Mouse (Mus musculus) B cell, adult 2 months (primary cell): Measurements from ENCODE around the gene Trim44.

Source experiments
- DNase-seq, 2 experiments: peaks; one replicate each; pipeline ENCODE4 v3.0.0; 2022

Trim44 gene

DNA sequence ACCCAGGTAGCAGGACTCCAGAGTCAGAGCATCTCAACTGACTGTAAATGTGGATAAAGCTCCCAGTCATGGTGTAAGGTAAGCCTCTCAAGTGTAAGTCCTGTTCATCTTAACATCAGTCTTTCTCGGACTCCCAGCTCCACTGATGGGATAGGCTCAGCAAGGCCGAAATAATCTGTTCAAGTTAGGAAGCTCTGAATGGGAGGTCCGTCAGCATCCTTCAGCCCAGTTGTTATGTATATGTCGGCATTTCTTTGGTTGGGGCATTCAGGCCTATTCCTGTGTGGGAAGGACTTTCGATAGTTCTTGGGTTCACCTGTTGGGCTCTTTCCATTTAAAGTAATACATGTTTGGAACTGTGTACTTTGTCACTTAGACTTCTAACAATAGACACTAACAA is 3.6 kb downstream of the Trim44 start:
- DNase-seq = no peak

DNA sequence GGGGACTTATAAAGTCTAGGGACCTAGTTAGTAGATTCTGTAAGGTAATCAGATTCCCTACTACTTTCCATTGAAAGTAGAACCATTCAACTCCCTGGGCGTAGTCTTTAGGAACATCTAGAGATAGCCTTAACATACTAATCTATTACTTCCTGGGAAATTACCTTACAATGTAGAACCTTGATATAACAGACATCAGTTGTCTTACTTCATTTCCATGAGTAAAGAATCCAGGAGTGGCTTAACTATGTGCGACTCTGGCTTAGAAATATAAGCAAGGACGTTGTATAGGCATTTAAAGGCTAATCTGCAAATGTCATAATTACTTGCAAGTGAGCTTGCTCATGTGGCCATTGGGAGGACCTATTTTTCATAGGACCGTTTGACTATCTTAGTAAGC is 4.3 kb downstream of the Trim44 start:
- no peak for DNase-seq

DNA sequence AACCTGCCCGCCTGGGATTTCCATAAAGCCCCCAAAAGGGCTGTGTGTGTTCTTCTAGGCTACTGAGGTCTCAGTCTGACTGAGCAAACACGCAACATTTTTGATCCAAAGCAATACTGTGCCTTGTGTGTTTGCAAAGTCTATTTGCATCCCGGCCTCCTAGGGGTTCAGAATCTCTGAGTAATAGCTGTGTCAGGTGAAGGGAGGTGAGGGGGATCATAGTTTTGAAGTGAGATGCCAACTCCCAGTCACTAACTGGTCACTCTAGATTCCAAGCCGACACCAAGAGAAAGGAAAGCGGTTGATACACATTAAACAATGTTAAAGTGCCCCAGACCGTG is 6.3 kb downstream of the Trim44 start:
- no peak for DNase-seq

DNA sequence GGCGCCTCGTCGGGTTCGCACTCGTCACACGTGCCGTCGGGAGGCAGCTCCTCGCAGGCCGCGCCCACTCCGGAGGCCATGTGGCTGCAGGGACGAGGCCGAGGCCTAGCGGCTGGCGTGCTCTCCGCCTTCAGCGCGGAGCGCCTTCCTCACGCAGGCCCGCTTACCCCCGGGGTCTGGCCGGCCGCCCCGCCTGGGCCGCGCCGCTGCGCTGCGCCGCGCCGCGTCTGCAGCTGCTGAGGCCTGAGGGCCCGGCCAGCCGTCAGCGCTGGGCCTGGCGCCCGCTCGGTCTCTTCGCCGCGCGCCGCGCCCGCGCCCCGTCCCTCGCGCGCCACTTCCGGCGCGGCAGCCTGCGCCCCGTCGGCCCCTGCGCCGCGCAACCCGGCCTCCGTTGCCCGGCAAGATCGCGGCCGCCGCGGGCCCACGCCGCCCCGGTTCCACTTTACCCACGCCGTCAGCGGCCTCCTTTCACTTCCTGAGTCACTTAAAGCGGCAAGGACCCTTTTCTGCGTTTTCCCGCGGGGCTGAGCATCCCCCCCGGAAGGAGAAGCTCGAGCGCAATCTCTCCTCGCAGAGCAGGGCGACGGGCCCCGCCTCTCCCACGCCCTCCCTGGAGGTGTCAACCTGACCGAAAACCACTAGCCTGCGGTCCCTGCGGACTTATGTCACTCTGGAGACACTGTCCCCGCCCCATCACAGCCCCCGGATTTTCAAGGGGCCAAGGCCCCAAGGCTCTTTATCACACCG is 6.8 kb downstream of the Trim44 start:
- peak; percentile 83 to 84 for DNase-seq

DNA sequence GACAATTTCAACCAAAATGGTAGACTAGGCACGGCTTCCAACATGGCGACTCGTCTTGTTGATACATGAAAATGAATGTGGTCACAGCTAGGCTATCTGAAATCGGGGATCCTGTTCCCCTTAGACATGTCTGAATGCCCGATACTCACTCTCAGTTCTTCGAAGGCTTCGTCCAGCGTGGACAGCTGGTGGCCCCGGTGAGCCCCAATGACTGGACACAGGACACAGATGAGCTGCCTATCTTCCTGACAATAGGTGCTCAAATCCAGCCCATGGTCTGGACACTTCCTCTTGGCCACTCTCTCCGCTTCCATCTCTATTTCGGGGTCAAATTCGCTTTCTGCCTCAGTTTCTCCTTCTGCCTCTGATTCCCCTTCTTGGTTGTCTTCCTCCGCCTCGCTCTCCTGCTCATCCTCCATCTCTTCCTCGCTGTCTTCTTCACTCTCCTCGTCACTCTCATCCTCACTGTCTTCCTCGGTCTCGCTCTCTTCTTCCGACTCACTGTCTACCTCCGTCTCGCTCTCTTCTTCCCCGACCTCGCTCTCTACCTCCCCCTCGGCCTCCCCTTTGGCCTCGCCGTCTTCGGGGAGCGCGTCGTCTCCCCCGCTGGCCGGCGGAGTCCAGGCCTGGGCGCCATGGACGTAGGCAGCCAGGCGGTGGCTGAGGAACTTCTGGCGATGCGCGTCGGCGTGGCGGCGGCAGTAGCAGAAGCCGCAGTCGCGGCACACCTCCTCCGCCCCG is 7.6 kb downstream of the Trim44 start:
- DNase-seq = peak; percentile 6 to 16

DNA sequence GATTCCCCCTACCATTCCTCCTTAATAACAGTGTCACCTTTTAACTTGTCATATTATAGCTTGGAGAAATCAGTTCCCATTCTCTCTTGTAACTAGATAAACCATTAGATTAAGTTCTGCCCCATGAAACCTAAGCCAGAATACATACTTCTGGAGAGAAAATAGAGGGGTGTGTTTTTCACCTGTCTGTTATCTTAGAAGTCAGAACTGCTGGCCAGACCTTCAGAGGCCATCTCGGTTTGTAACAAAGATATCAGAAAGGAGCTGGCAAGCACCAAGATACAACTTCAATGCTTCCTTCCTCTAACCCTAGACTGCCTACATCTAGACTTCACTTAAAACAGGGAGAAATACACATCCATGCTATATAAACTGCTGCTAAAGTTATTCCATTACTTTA is 11.1 kb downstream of the Trim44 start:
- no peak for DNase-seq

DNA sequence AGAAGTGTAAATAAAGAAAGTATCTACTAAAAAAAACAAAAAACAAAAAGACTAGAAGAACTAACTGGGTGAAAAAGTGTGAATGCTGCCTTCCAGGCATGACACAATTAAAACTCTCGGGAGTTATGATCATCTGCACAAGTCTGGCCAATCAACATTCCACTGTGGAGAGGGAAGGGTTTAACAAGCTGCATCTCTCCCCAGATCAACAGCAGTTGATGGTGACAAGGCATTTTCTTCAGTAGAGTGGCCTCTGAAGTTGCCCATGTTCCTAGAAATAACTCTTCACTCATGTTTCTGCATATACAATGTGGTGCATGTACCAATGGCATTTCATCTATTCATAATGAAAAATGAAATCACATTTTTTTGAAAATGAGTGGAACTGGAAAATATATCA is 14.2 kb downstream of the Trim44 start:
- no peak for DNase-seq

DNA sequence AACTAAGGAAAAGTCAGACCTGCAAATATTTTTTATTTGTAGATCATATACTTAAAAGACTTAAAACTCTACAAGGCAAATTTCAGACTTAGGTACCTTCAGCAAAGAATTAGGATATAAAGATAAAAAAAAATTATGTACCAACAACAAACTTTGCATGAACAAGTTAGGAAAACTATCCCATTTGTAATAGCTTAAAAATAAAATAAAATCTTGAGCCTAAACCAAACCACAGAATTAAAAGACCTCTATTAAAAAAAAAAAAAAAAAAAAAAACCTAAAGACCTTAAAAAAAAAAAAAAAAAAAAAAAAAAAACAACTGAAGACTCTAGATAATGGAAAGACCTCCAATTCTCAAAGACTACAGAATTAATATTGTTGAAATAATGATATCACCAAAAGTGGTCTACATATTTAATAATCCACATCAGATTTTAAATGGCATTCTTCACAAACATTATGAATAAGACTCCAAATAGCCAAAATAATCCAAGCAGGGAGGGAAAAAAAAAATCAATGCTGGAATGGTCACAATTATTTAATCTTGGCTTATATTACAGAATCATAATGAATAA is 22.2 kb downstream of the Trim44 start:
- DNase-seq = no peak

DNA sequence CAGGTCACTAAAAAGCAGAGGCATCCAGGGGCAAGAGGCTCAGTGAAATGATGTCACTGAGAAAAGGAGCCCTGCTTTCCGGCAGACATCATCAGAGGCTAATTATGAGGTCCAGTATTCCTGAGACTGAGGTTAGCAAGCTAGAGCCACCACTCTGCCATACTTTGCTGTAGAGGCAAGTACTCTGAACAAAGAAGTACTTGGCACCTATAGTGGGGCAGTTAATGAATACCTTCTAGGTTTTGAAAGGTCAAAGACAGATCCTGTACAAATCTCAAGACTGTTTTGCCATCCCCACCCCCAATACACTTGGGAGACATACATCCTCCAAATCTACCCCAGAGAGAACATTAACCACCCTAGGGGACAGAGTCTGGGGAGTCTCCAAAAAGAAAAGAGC is 23.1 kb downstream of the Trim44 start:
- no peak for DNase-seq

DNA sequence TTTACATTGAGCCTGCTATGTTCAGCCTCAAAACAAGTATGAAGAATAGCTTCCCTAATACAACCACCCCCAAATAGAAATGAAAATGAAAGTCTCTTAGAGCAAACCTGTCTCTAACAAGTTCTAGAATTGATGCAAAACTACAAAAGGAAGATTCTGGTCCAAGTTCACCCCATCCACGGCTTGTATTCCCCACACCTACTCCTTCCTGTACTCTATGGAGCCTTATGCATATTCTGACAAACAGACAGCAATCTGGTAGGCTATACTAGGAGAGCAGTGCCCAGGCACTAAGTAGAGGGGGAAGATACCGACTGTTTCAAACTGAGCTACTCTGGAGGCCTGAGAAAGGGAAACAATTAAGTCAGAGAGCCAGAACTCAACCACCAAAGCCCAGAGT is 23.6 kb downstream of the Trim44 start:
- DNase-seq = peak in 1 of 2 experiments; percentile 37

DNA sequence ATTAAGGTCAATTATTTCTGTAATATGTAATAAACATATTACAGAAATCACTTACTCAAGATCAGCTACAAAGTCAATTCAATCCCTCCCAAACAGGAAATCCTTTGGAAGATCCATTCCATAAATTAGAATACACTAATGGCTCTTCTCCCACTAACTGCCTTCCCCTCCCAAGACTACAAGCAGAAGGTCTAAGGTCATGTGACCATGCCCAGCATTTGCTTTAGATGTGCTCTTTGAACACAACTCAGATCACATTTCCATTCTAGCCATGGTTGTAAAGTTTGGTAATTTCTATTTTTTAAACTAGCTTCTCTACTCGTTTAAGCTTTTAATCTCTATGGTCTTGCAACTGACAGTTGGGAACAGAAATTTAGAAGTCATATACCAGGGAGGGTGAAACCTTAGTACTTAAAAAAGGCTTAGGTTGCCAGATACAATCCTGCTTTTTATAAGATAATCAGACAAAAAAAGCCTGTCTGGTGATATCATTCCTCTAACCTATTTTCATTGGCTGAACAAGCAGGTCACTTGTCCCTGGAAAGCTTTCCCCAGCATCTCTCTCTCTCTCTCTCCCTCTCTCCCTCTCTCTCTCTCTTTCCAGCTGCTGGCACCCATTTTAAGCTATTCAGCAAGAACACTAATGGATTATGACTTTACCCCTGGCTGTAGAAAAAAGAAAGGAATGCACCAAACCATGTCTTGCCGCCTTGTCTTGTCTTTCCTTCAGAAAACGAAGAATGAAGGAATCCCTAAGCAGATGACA is 24.4 kb downstream of the Trim44 start:
- DNase-seq = no peak

DNA sequence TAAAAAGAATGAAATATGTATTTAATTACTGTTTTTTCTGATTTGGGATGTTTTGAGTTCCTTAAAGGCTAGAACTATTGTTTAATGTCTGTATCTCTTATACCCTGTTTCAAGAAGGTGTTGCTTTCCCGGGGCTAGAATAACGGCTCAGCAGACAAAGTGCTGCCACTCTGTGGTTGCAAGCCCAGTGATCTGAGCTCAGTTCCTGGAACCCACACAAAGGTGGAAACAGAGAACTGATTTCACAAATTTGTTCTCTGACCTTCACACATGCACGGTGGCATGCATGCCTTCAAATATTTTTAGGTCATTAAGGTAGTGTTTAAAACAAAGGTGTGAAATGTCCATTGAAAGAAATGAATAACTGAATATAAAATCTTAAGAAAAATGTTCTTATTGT is 25.1 kb downstream of the Trim44 start:
- peak in 1 of 2 experiments; percentile 27 for DNase-seq

DNA sequence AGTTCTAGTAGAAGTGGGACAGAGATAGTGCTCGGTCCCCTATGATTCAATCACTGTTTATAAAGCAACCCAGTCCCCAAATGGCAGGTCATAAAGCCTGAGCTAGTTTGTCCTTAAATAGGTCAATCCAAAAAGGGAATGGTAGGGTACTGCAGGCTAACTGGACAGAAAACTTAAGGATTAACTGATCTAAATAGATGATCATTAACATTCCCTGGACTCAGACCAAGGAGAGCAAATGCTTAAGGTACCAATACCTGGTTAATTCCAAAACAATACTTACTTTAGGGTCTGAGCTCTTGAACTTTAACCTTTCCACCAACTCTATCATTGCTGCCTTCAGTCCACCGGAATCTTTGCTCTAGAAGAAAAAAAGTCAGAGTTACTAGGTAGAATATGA is 27.0 kb downstream of the Trim44 start:
- no peak for DNase-seq

DNA sequence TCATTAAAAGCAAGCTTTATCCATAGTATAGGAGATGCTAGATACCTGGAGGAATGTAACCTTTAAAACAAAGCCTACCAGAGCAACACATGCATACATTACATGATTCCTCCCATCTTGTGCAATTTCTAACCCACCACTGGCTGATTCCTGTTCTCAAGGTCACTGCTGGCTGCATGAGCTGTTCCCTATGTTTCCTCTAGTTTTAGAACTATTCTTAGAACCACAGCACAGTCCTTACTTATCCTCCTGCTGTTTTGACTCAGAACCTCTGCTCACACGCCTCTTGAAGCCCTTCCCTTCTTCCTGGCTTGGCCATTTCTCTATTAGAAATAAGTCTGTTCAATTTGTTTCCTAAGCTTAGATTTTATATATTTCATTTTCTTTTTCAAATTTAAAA is 28.7 kb downstream of the Trim44 start:
- DNase-seq = no peak

DNA sequence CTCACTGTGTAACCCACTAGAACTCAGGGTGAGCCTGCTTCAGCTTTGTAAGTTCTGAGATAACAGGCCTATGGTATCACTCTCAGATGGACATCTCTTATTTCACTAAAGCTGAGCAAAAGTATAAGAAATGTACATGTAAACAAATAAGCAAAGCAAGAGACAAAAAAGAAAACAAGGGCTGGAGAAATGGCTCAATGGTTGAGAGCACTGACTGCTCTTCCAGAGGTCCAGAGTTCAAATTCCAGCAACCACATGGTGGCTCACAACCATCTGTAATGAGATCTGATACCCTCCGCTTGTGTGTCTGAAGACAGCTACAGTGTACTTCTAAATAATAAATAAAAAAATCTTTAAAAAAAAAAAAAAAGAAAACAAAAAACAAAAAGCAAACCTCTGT is 29.2 kb downstream of the Trim44 start:
- DNase-seq = no peak

DNA sequence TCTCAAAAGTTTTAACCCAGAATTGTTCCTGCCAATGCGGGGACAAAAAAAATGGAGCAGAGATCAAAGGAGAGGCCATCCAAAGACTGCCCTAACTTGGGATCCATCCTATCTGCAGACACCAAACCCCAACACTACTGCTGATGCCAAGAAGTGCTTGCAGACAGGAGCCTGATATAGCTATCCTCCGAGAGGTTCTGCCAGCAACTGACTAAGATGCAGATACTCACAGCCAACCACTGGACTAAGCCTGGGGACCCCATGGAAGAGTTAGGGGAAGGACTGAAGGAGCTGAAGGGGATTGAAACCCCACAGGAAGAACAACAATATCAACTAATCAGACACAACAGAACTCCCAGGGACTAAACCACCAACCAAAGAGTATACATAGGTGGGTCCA is 30.3 kb downstream of the Trim44 start:
- DNase-seq = no peak

DNA sequence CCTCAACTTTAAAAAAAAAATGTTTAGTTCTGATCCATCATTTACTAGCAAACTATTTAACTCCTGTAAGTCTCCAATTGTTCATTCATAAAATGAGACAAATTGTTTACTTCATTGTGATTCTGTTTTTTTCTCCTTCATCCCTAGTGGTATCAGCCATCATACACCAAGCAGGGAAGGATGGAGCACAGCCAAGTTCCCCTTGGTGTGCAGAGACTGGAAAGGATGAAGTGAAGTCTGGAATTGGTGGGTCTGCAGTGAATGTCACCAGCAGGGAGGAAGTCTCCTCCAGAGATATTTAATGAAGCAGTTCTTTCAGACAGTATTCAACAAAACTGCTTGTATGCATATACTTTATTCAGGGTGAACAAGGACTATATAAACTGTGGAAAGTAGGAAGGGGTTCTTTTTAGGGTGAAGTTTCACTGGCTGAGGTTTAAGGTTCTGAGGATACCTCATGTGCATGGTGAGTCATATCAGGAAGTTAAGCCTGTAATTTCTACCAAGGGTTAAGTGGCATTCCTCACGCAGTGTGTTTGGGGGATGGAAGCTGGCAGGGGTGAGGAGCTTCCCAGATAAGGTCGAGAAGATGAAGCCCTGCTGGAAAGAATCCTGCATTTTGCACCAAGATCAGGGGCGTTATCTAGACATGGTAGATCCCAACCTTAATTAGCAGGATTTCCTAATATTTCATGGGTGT is 34.1 kb downstream of the Trim44 start:
- no peak for DNase-seq

DNA sequence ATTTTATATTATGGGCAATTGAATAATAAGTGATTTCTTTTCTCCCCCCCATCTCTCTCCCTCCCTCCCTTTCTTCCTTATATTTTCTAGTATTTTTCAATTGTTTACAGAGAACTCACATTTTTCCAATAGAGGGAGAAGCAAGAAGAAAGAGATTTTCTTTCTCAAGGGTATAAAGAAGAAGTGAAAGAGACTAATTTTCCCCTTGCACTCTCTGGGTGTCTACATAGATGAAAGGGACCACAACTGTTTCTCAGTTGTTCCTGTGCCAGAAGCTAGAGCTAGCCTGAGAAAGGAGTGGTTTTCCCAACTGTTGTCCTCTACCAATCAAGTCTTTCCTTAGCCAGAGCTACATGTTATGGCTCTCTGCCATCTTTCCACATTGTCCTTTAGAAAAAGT is 34.9 kb downstream of the Trim44 start:
- DNase-seq = no peak

DNA sequence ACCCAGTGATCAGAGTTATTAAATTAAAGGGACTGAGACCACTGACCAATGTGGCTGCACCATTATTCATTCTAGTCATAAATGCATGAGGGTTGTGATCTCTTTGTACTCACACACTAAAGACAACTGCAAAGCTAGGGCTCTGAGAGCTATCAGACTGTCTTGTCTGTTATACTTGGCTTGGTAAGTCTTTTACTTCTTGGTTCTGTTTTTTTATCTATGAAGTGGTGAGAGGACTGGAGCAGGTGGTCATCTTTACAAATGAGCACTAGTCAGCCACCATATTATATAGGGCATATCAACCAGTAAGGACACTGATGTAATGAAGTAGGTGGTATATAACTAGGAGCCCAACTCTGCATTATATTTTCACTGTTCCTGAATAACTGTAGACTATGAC is 36.3 kb downstream of the Trim44 start:
- no peak for DNase-seq

DNA sequence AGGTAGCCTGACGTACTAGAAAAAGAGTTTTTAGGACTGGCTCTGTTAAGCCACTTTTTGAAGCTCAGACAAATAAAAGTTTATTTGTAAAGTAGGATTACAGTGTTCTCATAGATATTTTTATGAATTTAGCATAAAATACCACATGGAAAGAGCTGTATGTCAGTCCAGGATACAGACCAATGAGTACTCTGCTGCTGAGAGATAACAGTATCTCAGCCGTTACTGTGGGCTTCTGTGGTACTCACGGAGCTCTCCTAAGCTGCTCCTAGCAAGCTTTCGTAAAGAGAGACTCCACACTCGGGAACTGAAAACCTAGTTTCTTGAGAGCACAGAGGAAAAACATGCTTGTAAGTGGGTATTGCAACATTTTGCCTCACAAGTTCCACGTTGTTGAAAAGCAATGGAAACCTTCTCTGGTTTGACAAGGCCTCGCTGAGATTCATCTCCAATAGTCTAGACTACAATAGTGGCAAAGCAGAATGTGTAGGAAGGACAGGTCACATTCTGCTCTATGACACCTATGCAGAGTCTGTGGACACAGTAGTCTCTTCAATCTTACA is 41.6 kb downstream of the Trim44 start:
- no peak for DNase-seq

DNA sequence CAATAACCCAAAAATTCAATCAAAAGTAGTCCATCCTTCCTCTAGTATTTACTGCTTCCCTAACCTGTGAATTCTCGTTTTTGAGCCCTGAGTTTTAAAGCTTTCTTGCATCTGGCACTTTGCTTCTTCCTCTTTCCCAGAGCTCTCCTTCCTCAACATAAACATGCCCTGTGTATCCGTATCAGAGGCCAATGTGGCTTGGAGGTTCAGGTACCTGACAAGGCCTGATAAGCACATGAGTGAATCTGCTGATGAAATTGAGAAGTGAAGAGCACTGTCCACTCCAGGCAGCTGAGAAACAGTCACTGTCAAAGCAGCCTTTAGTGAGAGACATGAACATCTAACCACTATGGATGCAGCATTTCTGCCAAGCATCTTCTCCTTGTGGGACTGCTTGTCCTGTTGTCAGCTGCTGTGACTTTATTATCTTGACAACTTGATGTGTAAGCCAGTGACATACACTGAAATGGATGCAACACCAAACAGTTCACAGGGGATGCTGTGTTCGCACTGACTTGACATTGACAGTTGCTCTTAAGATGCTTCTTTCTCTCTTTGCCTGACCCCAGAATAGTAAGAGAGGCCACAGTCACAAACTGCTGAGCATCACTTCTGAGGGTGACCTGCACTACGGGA is 42.9 kb downstream of the Trim44 start:
- no peak for DNase-seq

DNA sequence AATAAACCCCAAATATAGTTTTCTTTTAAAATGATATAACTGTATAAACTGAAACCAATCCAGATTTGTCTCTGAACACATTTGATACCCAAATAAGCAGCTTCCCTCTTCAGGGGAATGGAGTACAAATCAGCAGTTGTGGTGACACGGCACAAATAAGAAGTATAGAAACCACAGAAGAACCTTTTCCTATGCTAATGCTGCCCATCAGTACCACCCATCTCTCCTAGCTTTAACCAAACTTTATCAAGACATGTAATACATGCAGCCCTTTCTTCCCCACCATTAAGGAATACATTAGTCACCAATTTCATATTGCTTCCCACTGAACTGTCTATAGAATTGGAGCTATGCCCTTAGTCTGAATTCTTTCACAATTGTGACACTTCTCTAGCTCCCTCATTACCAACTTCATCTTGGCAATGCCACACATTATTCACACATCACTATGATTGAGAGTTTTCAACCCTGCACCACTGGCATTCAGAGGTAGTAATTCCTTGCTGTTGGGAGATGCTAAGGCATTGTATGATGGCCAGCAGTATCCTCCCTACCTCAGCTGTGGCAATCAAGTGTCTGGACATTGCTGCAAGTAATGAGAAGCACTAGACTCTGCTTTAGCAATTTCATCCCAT is 44.6 kb downstream of the Trim44 start:
- DNase-seq = no peak
